Mouse (Mus musculus): ENCODE measurements around the gene BC004004. TPM values are rescaled to one million over a fixed set of nuclear protein-coding genes. Genes with fewer than 3 reads are reported as not detected.

BC004004 gene
- total and polyA plus RNA-seq, 2 experiments from 2014 or later = 145 to 181 TPM

DNA sequence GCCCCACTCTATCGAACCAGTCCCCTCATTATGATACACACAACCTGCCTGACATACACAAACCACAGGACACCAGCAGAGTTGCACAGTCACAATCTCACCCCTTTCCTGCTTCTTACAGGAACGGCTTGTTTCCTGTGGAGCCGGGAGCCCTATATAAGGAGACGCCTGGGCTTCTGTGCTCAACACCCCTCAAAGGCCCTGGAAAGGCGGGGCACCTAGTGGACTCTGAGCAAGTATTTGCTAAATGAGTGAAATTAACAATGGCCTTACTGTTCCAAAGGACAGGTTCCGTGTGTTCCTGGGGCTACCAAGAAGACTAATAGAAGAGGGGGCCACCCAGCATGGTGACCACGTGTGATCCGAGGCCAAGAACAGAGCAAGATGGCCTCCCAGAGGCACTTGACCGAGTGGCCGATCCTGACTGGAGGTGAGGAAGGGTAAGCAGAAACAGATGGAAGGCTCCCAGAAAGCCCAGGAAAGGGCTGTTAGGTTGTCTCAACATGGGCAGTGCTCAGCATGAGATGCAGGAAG lies 10.5 kb upstream of the BC004004 start:
- Histone ChIP-seq H3K36me3 (ENCODE audit: insufficient read depth, low read length) (peaks cover 14% of the 10 kb centered on the region; the same call in 1 of the 2 replicates), H3K4me3 (ENCODE audit: low read length) (no peak overlapping the region), H3K4me1 (ENCODE audit: insufficient read depth, low read length) (peaks cover 3% of the 10 kb centered on the region; the same call in 1 of the 2 replicates), H3K27ac (0 out of 2 replicates have a peak overlapping the region, but pooled peaks have one; percentile 27), H3K27me3 (ENCODE audit: insufficient read depth, low read length) (no peaks in the 10 kb centered on the region), H3K4me2 (ENCODE audit: low read depth, low read length) (no peak overlapping the region), H3K9me3 (ENCODE audit: low read length) (no peaks in the 10 kb centered on the region), H3K9ac (replicated peaks; ENCODE audit: low read length) (no peak overlapping the region)
- 83% methylated on average over 10 of the region's 10 CpGs for WGBS
- no peak for DNase-seq (ENCODE audit: low spot score)
- no peak for TF ChIP-seq CTCF (IDR thresholded peaks at IDR 0.05; ENCODE audit: low read depth)
- no peak for ATAC-seq

DNA sequence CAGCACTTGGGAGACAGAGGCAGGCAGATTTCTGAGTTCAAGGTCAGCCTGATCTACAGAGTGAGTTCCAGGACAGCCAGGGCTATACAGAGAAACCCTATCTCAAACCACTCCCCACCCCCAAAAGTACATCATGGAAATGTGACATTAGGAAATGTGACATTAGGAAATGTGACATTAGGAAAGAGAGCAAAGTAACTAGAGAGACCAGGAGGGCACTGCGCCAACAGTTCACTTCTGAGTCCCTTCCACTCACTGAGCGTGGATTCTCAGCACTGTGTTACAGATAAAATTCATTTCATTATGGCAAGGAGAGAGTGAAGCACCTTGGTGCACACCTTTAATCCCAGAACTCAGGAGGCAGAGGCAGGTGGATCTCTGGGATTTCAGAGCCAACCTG lies 9.7 kb upstream of the BC004004 start:
- ATAC-seq (no peak), DNase-seq (ENCODE audit: low spot score) (no peak)
- Histone ChIP-seq H3K27me3 (ENCODE audit: insufficient read depth, low read length) (no peaks in the 10 kb centered on the region), H3K4me2 (ENCODE audit: low read depth, low read length) (no peak overlapping the region), H3K27ac (no peak overlapping the region), H3K9me3 (ENCODE audit: low read length) (no peaks in the 10 kb centered on the region), H3K4me3 (ENCODE audit: low read length) (no peak overlapping the region), H3K4me1 (ENCODE audit: insufficient read depth, low read length) (peaks cover 3% of the 10 kb centered on the region; the same call in 1 of the 2 replicates), H3K36me3 (ENCODE audit: insufficient read depth, low read length) (peaks cover 14% of the 10 kb centered on the region; the same call in 1 of the 2 replicates), H3K9ac (replicated peaks; ENCODE audit: low read length) (no peak overlapping the region)
- TF ChIP-seq CTCF (IDR thresholded peaks at IDR 0.05; ENCODE audit: low read depth) = no peak
- 100% methylated on average over 2 of the region's 2 CpGs for WGBS

DNA sequence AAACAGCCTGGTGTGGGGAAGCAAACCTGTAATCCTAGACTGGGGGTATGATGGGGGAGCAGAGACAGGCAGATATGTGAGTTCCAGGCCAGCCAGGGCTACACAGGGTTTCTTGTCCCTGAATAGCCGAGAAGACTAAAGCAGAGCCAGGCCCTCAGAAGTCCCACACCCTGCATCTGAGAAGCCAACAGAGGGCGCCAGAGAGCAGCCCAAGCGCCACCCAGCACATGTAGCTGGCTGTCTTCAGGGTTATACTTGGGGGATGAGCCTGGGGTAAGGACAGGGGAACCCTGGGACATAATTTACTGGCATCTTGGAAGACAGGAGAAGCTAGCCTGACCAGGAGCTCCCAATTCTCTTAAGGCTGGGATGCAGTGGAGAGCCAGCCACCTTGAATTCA lies 9.1 kb upstream of the BC004004 start:
- H3K9ac ChIP-seq (replicated peaks; ENCODE audit: low read length) = no peak overlapping the region

DNA sequence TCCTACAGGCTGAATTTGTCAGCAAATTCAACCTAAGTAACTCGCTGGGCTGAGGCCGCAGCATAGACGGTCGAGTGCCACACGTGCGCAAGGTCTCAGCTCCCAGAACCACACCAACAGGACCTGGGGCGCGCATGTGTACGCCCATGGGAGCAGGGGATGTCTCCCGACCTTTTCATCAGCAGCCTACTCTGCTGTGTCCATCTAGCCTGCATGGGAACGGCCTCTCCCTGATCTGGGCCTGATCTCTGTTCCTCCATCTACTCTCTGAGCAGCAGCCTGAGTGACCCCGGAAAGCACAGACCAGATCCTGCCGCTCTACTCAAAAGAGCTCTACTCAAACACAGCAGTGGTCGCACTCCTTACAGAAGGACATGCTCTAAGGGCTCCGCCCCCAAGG lies 8.1 kb upstream of the BC004004 start:
- no peak overlapping the region for H3K4me2 ChIP-seq (ENCODE audit: low read depth, low read length)
- no peaks in the 10 kb centered on the region for H3K9me3 ChIP-seq (ENCODE audit: low read length)
- DNase-seq (ENCODE audit: low spot score) (no peak), ATAC-seq (no peak)
- peaks cover 14% of the 10 kb centered on the region; the same call in 1 of the 2 replicates for H3K36me3 ChIP-seq (ENCODE audit: insufficient read depth, low read length)
- no peak for TF ChIP-seq CTCF (IDR thresholded peaks at IDR 0.05; ENCODE audit: low read depth)
- H3K27me3 ChIP-seq (ENCODE audit: insufficient read depth, low read length) = no peaks in the 10 kb centered on the region
- H3K9ac ChIP-seq (replicated peaks; ENCODE audit: low read length) = no peak overlapping the region
- H3K4me1 ChIP-seq (ENCODE audit: insufficient read depth, low read length) = peaks cover 3% of the 10 kb centered on the region; the same call in 1 of the 2 replicates
- H3K4me3 ChIP-seq (ENCODE audit: low read length) = no peak overlapping the region
- no peak overlapping the region for H3K27ac ChIP-seq
- 87% methylated on average over 15 of the region's 15 CpGs for WGBS

More for the DNA sequence above, 9.1 kb upstream of the BC004004 start:
- Histone ChIP-seq H3K4me2 (ENCODE audit: low read depth, low read length) (no peak overlapping the region), H3K4me3 (ENCODE audit: low read length) (no peak overlapping the region), H3K36me3 (ENCODE audit: insufficient read depth, low read length) (peaks cover 14% of the 10 kb centered on the region; the same call in 1 of the 2 replicates), H3K4me1 (ENCODE audit: insufficient read depth, low read length) (peaks cover 3% of the 10 kb centered on the region; the same call in 1 of the 2 replicates), H3K27me3 (ENCODE audit: insufficient read depth, low read length) (no peaks in the 10 kb centered on the region), H3K9me3 (ENCODE audit: low read length) (no peaks in the 10 kb centered on the region), H3K27ac (no peak overlapping the region)
- WGBS = 4% methylated on average over 3 of the region's 3 CpGs
- TF ChIP-seq CTCF (IDR thresholded peaks at IDR 0.05; ENCODE audit: low read depth) = peak; percentile 96
- ATAC-seq = peak; percentile 48; the same call in 1 of the 2 replicates
- DNase-seq (ENCODE audit: low spot score) = peak; percentile 83

DNA sequence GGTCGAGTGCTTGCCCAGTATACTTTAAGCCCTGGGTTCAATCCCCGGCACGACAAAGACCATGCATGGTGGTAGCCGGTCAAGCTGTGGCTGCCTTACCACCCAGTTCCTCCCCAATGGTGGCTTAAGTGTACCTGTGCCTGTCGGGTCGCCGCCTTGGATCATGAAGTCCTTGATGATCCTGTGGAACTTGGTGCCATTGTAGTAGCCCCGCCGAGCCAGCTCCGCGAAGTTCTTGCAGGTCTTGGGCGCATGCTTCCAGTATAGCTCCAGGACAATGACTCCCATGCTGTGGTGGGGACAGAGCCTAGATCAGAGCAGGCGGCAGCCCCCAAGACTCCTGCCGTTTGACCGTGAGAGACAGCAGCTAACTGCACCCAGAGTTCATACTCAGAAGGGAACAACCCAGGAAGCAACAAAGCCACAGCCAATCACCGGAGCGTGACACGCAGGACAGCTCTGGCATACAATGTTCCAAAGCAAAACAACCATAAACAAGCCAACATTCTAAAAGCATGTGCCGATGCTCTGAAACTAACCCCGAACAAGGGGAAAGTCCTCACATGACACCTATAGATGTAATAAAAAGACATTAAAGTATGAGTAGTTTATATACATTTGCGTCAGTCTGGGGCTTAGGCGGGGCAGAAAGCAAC lies 6.9 kb upstream of the BC004004 start:
- DNase-seq (ENCODE audit: low spot score) (no peak), ATAC-seq (no peak)
- Histone ChIP-seq H3K9ac (replicated peaks; ENCODE audit: low read length) (no peak overlapping the region), H3K9me3 (ENCODE audit: low read length) (no peaks in the 10 kb centered on the region), H3K27ac (no peak overlapping the region), H3K27me3 (ENCODE audit: insufficient read depth, low read length) (no peaks in the 10 kb centered on the region), H3K4me3 (ENCODE audit: low read length) (no peak overlapping the region), H3K4me1 (ENCODE audit: insufficient read depth, low read length) (peaks cover 3% of the 10 kb centered on the region; the same call in 1 of the 2 replicates), H3K36me3 (ENCODE audit: insufficient read depth, low read length) (peaks cover 14% of the 10 kb centered on the region; the same call in 1 of the 2 replicates), H3K4me2 (ENCODE audit: low read depth, low read length) (no peak overlapping the region; the same call in 1 of the 2 replicates)
- 84% methylated on average over 22 of the region's 22 CpGs for WGBS
- no peak for TF ChIP-seq CTCF (IDR thresholded peaks at IDR 0.05; ENCODE audit: low read depth)

DNA sequence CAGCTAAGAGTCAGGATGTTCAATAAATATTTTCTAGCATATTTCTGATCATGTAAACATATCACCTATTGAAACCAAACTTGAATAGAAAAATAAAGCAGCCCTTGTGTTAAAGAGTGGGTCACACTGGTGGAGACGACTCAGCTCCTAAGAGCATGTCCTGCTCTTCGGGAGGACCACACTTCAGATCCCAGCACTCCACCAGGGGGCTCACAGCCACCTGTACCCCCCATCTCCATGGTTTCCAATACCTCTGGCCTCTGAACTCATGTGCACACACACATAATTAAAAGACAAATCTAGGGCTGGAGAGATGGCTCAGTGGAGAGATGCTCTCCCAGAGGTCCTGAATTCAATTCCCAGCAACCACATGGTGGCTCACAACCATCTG lies 6.3 kb upstream of the BC004004 start:
- H3K4me2 ChIP-seq (ENCODE audit: low read depth, low read length) = no peak overlapping the region; the same call in 1 of the 2 replicates
- H3K4me1 ChIP-seq (ENCODE audit: insufficient read depth, low read length) = peaks cover 3% of the 10 kb centered on the region; the same call in 1 of the 2 replicates
- WGBS = 58% methylated on average over 2 of the region's 2 CpGs

More for the DNA sequence above, 6.3 kb upstream of the BC004004 start:
- Histone ChIP-seq H3K9me3 (ENCODE audit: low read length) (no peaks in the 10 kb centered on the region), H3K4me3 (ENCODE audit: low read length) (no peak overlapping the region), H3K36me3 (ENCODE audit: insufficient read depth, low read length) (peaks cover 13% of the 10 kb centered on the region; the same call in 1 of the 2 replicates), H3K27ac (no peak overlapping the region), H3K9ac (replicated peaks; ENCODE audit: low read length) (no peak overlapping the region), H3K27me3 (ENCODE audit: insufficient read depth, low read length) (no peaks in the 10 kb centered on the region)
- DNase-seq (ENCODE audit: low spot score) (no peak), ATAC-seq (no peak)
- TF ChIP-seq CTCF (IDR thresholded peaks at IDR 0.05; ENCODE audit: low read depth) = peak; percentile 12; the same call in 1 of the 2 replicates
